Mouse (Mus musculus): ENCODE results near the gene Car2. TPM values are rescaled to one million over a fixed set of nuclear protein-coding genes. Genes with fewer than 3 reads are reported as not detected.

Car2 gene
- polyA plus RNA-seq, 1 experiment from 2014 or later, result 65.5 TPM

- 67% methylated on average over 10 of the region's 10 CpGs for whole genome bisulfite sequencing
- H3K36me3 ChIP-seq (ENCODE audit: control insufficient read depth, insufficient read depth, low read length), result no peaks in the 10 kb centered on the region
- no peaks in the 10 kb centered on the region for H3K9me3 ChIP-seq (ENCODE audit: control insufficient read depth, low read length)
- H3K27me3 ChIP-seq (replicated peaks; ENCODE audit: control insufficient read depth, insufficient read depth, low read length), result no peaks in the 10 kb centered on the region
- no peaks in the 10 kb centered on the region; the same call in 1 of the 2 replicates for H3K4me1 ChIP-seq (ENCODE audit: control insufficient read depth, insufficient read depth, low read depth, low read length)
- no peak overlapping the region for H3K4me3 ChIP-seq (ENCODE audit: low read length)
- ATAC-seq, result no peak
- peak overlapping the region; percentile 82 for H3K4me2 ChIP-seq (ENCODE audit: low read length)
- H3K9ac ChIP-seq (ENCODE audit: low read depth, low read length), result no peak overlapping the region
- no peak overlapping the region for H3K27ac ChIP-seq (ENCODE audit: low read depth, low read length)
Observed at GRCm38 (mm10) chr3:14887686-14888295, 1.7 kb downstream of the Car2 start.

DNA sequence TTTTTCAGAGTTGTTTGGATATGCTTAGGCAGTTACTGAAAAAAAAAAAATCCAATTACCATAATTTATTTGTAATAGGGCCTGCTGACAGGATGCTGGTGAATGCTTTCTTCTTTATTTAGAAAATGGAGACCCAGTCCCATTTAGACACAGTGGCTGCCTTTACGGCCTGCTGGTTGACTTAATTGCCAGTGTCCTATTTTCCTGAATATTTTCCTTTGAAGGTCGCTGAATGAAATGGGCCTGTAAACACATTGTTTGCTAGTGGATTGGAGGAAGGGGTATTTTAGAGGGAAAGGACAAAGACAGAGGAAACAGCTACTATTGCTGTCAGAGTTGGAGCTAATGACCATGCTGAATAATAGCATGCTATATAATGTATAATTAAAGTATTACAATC is 2.5 kb downstream of the Car2 start:
- H3K4me1 ChIP-seq (ENCODE audit: control insufficient read depth, insufficient read depth, low read depth, low read length), result no peaks in the 10 kb centered on the region; the same call in 1 of the 2 replicates
- H3K9ac ChIP-seq (ENCODE audit: low read depth, low read length), result no peak overlapping the region
- H3K27me3 ChIP-seq (replicated peaks; ENCODE audit: control insufficient read depth, insufficient read depth, low read length), result no peaks in the 10 kb centered on the region
- ATAC-seq, result no peak
- no peak overlapping the region for H3K4me3 ChIP-seq (ENCODE audit: low read length)
- H3K4me2 ChIP-seq (ENCODE audit: low read length), result no peak overlapping the region
- no peaks in the 10 kb centered on the region for H3K9me3 ChIP-seq (ENCODE audit: control insufficient read depth, low read length)
- no peak overlapping the region for H3K27ac ChIP-seq (ENCODE audit: low read depth, low read length)
- H3K36me3 ChIP-seq (ENCODE audit: control insufficient read depth, insufficient read depth, low read length), result no peaks in the 10 kb centered on the region
- 38% methylated on average over 2 of the region's 2 CpGs for WGBS

- peak overlapping the region; percentile 23; the same call in 1 of the 2 replicates for H3K4me2 ChIP-seq (ENCODE audit: low read length)
- no peaks in the 10 kb centered on the region for H3K27me3 ChIP-seq (replicated peaks; ENCODE audit: control insufficient read depth, insufficient read depth, low read length)
- H3K4me3 ChIP-seq (ENCODE audit: low read length), result no peak overlapping the region
- no peaks in the 10 kb centered on the region for H3K9me3 ChIP-seq (ENCODE audit: control insufficient read depth, low read length)
- H3K36me3 ChIP-seq (ENCODE audit: control insufficient read depth, insufficient read depth, low read length), result no peaks in the 10 kb centered on the region
- 80% methylated on average over 2 of the region's 2 CpGs for WGBS
- no peaks in the 10 kb centered on the region; the same call in 1 of the 2 replicates for H3K4me1 ChIP-seq (ENCODE audit: control insufficient read depth, insufficient read depth, low read depth, low read length)
- no peak overlapping the region for H3K9ac ChIP-seq (ENCODE audit: low read depth, low read length)
- no peak for ATAC-seq
- no peak overlapping the region; the same call in 1 of the 2 replicates for H3K27ac ChIP-seq (ENCODE audit: low read depth, low read length)
Observed at GRCm38 (mm10) chr3:14889085-14889484, 3.0 kb downstream of the Car2 start.

- WGBS, result 41% methylated on average over 4 of the region's 4 CpGs
- Histone ChIP-seq H3K9ac (ENCODE audit: low read depth, low read length) (no peak overlapping the region), H3K9me3 (ENCODE audit: control insufficient read depth, low read length) (no peaks in the 10 kb centered on the region)
Observed at GRCm38 (mm10) chr3:14889716-14890409, 3.8 kb downstream of the Car2 start.

GRCm38 (mm10) chr3:14892991-14893390 is 6.9 kb downstream of the Car2 start:
- H3K4me2 ChIP-seq (ENCODE audit: low read length), result no peak overlapping the region
- no peaks in the 10 kb centered on the region for H3K9me3 ChIP-seq (ENCODE audit: control insufficient read depth, low read length)
- no peak overlapping the region for H3K27ac ChIP-seq (ENCODE audit: low read depth, low read length)
- H3K9ac ChIP-seq (ENCODE audit: low read depth, low read length), result no peak overlapping the region
- ATAC-seq, result no peak
- H3K4me3 ChIP-seq (ENCODE audit: low read length), result no peak overlapping the region
- no peaks in the 10 kb centered on the region for H3K27me3 ChIP-seq (replicated peaks; ENCODE audit: control insufficient read depth, insufficient read depth, low read length)
- 91% methylated on average over 3 of the region's 3 CpGs for WGBS
- H3K4me1 ChIP-seq (ENCODE audit: control insufficient read depth, insufficient read depth, low read depth, low read length), result no peaks in the 10 kb centered on the region; the same call in 1 of the 2 replicates
- no peaks in the 10 kb centered on the region for H3K36me3 ChIP-seq (ENCODE audit: control insufficient read depth, insufficient read depth, low read length)

More at GRCm38 (mm10) chr3:14889716-14890409, 3.8 kb downstream of the Car2 start:
- ATAC-seq, result no peak
- no peaks in the 10 kb centered on the region for H3K27me3 ChIP-seq (replicated peaks; ENCODE audit: control insufficient read depth, insufficient read depth, low read length)
- no peak overlapping the region for H3K4me3 ChIP-seq (ENCODE audit: low read length)
- H3K36me3 ChIP-seq (ENCODE audit: control insufficient read depth, insufficient read depth, low read length), result no peaks in the 10 kb centered on the region
- H3K4me2 ChIP-seq (ENCODE audit: low read length), result peak overlapping the region; percentile 31; the same call in 1 of the 2 replicates
- H3K27ac ChIP-seq (ENCODE audit: low read depth, low read length), result peak overlapping the region; percentile 31; the same call in 1 of the 2 replicates
- H3K4me1 ChIP-seq (ENCODE audit: control insufficient read depth, insufficient read depth, low read depth, low read length), result no peaks in the 10 kb centered on the region; the same call in 1 of the 2 replicates

- no peaks in the 10 kb centered on the region for H3K36me3 ChIP-seq (ENCODE audit: control insufficient read depth, insufficient read depth, low read length)
- H3K27ac ChIP-seq (ENCODE audit: low read depth, low read length), result no peak overlapping the region
- 82% methylated on average over 5 of the region's 5 CpGs for WGBS
- no peaks in the 10 kb centered on the region for H3K27me3 ChIP-seq (replicated peaks; ENCODE audit: control insufficient read depth, insufficient read depth, low read length)
- no peaks in the 10 kb centered on the region for H3K9me3 ChIP-seq (ENCODE audit: control insufficient read depth, low read length)
- H3K9ac ChIP-seq (ENCODE audit: low read depth, low read length), result no peak overlapping the region
- no peaks in the 10 kb centered on the region; the same call in 1 of the 2 replicates for H3K4me1 ChIP-seq (ENCODE audit: control insufficient read depth, insufficient read depth, low read depth, low read length)
- H3K4me2 ChIP-seq (ENCODE audit: low read length), result no peak overlapping the region
- no peak for ATAC-seq
- H3K4me3 ChIP-seq (ENCODE audit: low read length), result no peak overlapping the region
Observed at GRCm38 (mm10) chr3:14893700-14894099, 7.6 kb downstream of the Car2 start.

GRCm38 (mm10) chr3:14895333-14895732 is 9.3 kb downstream of the Car2 start:
- no peaks in the 10 kb centered on the region for H3K4me1 ChIP-seq (ENCODE audit: control insufficient read depth, insufficient read depth, low read depth, low read length)
- H3K4me3 ChIP-seq (ENCODE audit: low read length), result no peak overlapping the region
- no peak overlapping the region for H3K4me2 ChIP-seq (ENCODE audit: low read length)
- no peaks in the 10 kb centered on the region for H3K27me3 ChIP-seq (replicated peaks; ENCODE audit: control insufficient read depth, insufficient read depth, low read length)
- no peaks in the 10 kb centered on the region for H3K36me3 ChIP-seq (ENCODE audit: control insufficient read depth, insufficient read depth, low read length)
- ATAC-seq, result no peak
- H3K9me3 ChIP-seq (ENCODE audit: control insufficient read depth, low read length), result no peaks in the 10 kb centered on the region
- WGBS, result 97% methylated on average over 3 of the region's 3 CpGs
- H3K9ac ChIP-seq (ENCODE audit: low read depth, low read length), result no peak overlapping the region
- H3K27ac ChIP-seq (ENCODE audit: low read depth, low read length), result no peak overlapping the region

DNA sequence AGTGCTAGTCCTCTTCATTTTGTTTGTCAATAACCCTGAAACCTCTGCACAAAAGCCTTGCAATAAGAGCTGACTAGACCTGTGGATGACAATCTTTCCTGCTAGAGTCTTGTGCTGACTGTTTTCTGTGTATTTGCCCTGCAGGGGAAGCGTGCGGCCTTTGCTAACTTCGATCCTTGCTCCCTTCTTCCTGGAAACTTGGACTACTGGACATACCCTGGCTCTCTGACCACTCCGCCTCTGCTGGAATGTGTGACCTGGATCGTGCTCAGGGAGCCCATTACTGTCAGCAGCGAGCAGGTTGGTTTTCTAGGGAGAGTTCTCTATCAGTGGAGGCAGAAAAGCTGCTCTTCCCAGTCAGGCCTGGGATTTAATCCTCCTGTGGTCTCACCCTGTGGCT is 11.7 kb downstream of the Car2 start:
- H3K4me2 ChIP-seq (ENCODE audit: low read length), result no peak overlapping the region
- no peak for ATAC-seq
- no peak overlapping the region for H3K9ac ChIP-seq (ENCODE audit: low read depth, low read length)
- H3K9me3 ChIP-seq (ENCODE audit: control insufficient read depth, low read length), result no peaks in the 10 kb centered on the region
- no peaks in the 10 kb centered on the region for H3K4me1 ChIP-seq (ENCODE audit: control insufficient read depth, insufficient read depth, low read depth, low read length)
- WGBS, result 86% methylated on average over 6 of the region's 6 CpGs
- H3K27ac ChIP-seq (ENCODE audit: low read depth, low read length), result no peak overlapping the region
- no peaks in the 10 kb centered on the region for H3K27me3 ChIP-seq (replicated peaks; ENCODE audit: control insufficient read depth, insufficient read depth, low read length)
- H3K4me3 ChIP-seq (ENCODE audit: low read length), result no peak overlapping the region
- H3K36me3 ChIP-seq (ENCODE audit: control insufficient read depth, insufficient read depth, low read length), result no peaks in the 10 kb centered on the region

DNA sequence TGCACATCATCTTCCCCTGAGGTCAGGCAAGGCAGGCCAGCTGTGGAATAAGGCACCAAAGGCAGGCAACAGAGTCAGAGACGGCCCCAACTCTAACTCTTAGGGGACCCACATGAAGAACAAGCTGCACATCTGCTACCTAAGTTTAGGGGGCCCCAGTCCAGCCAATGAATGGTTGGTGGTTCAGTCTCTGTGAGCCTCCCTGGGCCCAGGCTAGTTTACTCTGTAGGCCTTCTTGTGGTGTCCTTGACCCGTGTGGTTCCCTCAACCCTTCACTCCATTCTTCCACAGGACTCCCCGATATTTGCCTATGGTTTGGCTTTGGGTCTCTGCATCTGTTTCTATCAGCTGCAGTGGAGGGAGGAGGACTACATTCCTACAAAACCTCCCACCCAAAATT is 17.3 kb downstream of the Car2 start:
- no peaks in the 10 kb centered on the region for H3K4me1 ChIP-seq (ENCODE audit: control insufficient read depth, insufficient read depth, low read depth, low read length)
- 90% methylated on average over 3 of the region's 3 CpGs for WGBS
- no peaks in the 10 kb centered on the region for H3K9me3 ChIP-seq (ENCODE audit: control insufficient read depth, low read length)

More for the DNA sequence above, 17.3 kb downstream of the Car2 start:
- H3K27ac ChIP-seq (ENCODE audit: low read depth, low read length), result no peak overlapping the region
- no peak overlapping the region for H3K9ac ChIP-seq (ENCODE audit: low read depth, low read length)
- no peaks in the 10 kb centered on the region for H3K36me3 ChIP-seq (ENCODE audit: control insufficient read depth, insufficient read depth, low read length)
- no peak overlapping the region for H3K4me3 ChIP-seq (ENCODE audit: low read length)
- H3K27me3 ChIP-seq (replicated peaks; ENCODE audit: control insufficient read depth, insufficient read depth, low read length), result no peaks in the 10 kb centered on the region
- ATAC-seq, result no peak
- H3K4me2 ChIP-seq (ENCODE audit: low read length), result no peak overlapping the region
